Mouse (Mus musculus) midbrain, embryonic 13.5 days (tissue): ENCODE measurements at regions not wholly inside any gene's neighbourhood (a gene's known extent, or its start where the extent isn't known, plus 50 kb on each side); places are given as distances from the start of the nearest gene placed in this dataset.

Experiments
- ATAC-seq: fragments of 200-750 bp; cut with Nextera tagmentation; 2 replicates; pipeline ENCODE4 v1.8.0; 2017; ENCODE audit warnings: mild to moderate bottlenecking, moderate TSS enrichment, moderate library complexity
- H3K27ac ChIP-seq: fragments of 300-500 bp; sonication (generic); 2 replicates; pipeline ENCODE4 v1.5.1; 2015; ENCODE audit warnings: inconsistent platforms, mild to moderate bottlenecking, moderate library complexity
- H3K27me3 ChIP-seq: fragments of 300-500 bp; sonication (generic); 2 replicates; pipeline ENCODE4 v1.6.1; 2015; ENCODE audit warnings: mild to moderate bottlenecking, inconsistent platforms
- H3K36me3 ChIP-seq: fragments of 300-500 bp; sonication (generic); 2 replicates; pipeline ENCODE4 v1.6.1; 2015; ENCODE audit warnings: mild to moderate bottlenecking, inconsistent platforms
- H3K4me1 ChIP-seq: fragments of 300-500 bp; sonication (generic); replicated peaks from 2 replicates; pipeline ENCODE4 v1.6.1; 2015; ENCODE audit warnings: inconsistent platforms
- H3K4me2 ChIP-seq: fragments of 300-500 bp; sonication (generic); replicated peaks from 2 replicates; pipeline ENCODE4 v1.6.1; 2015; ENCODE audit warnings: moderate library complexity, mild to moderate bottlenecking, inconsistent platforms
- H3K4me3 ChIP-seq: fragments of 300-500 bp; sonication (generic); replicated peaks from 2 replicates; pipeline ENCODE4 v1.5.1; 2015; ENCODE audit warnings: mild to moderate bottlenecking, inconsistent platforms
- H3K9ac ChIP-seq: fragments of 300-500 bp; sonication (generic); replicated peaks from 2 replicates; pipeline ENCODE4 v1.6.1; 2015; ENCODE audit warnings: mild to moderate bottlenecking, inconsistent platforms
- H3K9me3 ChIP-seq: fragments of 300-500 bp; sonication (generic); 2 replicates; pipeline ENCODE4 v1.6.1; 2016; ENCODE audit warnings: mild to moderate bottlenecking, inconsistent platforms
- WGBS: fragments of 180-500 bp; shearing (Covaris S2); methylation state at CpG from one replicate; pipeline ENCODE4 v1.1.7; 2015; 5-methylcytosine and 5-hydroxymethylcytosine counted together

DNA sequence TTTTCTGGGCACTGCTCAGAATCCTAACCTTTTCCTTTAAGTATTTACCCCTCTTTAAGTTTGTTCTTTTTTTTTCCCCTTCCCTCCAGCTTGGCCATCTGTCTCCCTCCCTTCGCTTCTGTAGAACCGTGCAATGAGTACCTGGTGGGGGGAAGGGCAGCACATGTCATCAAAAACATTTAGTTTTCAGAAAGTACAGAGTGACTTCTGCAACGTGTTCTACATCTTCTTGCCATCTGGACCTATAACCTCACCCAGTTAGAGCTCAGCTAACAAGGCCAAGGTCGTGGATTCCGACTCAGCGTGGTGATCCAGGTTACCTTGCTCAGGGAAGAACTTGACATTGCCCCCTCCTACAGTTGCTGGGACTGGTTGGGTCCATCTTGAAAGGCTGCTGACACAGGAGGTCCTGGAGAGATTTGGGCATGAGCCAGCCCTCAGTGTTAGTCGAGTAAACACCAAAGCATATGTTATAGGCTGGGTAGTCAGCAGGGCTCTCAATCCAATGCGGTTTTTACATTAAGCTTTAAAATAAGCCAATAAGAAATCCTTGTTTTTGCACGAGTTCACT lies 1075.0 kb downstream of the Synb start:
- H3K4me3 ChIP-seq: no peak overlapping the region
- H3K4me1 ChIP-seq: peaks cover 4% of the 10 kb centered on the region; the same call in 1 of the 2 replicates
- no peaks in the 10 kb centered on the region for H3K27me3 ChIP-seq
- H3K4me2 ChIP-seq: no peak overlapping the region
- whole genome bisulfite sequencing: 81% methylated on average over 9 of the region's 9 CpGs
- H3K36me3 ChIP-seq: no peaks in the 10 kb centered on the region
- no peak for ATAC-seq
- no peaks in the 10 kb centered on the region for H3K9me3 ChIP-seq
- no peak overlapping the region for H3K9ac ChIP-seq
- no peak overlapping the region for H3K27ac ChIP-seq

DNA sequence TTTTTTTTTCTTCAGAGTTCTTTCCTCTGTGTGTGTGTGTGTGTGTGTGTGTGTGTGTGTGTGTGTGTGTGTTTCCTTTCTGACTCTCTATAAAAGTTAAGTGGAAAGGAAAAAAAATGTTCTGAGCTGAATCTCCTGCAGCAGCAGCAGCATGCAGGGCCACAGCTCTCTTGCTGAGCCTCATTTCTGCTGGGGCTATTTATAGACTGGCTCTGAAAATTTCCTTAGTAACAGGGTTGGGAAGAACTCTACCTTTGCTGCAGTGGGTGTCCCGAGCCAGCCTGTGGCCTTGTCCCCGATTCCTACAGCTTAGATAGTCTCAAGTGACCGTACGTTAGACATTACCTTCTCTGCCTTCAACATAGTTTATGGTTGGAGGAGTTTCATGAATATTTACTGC lies 1075.6 kb downstream of the Synb start:
- Histone ChIP-seq H3K27ac (no peak overlapping the region), H3K27me3 (no peaks in the 10 kb centered on the region), H3K9me3 (no peaks in the 10 kb centered on the region), H3K4me3 (no peak overlapping the region), H3K4me1 (peaks cover 4% of the 10 kb centered on the region; the same call in 1 of the 2 replicates), H3K36me3 (no peaks in the 10 kb centered on the region), H3K4me2 (no peak overlapping the region), H3K9ac (no peak overlapping the region)
- no peak for ATAC-seq
- WGBS: 65% methylated on average over 4 of the region's 4 CpGs

DNA sequence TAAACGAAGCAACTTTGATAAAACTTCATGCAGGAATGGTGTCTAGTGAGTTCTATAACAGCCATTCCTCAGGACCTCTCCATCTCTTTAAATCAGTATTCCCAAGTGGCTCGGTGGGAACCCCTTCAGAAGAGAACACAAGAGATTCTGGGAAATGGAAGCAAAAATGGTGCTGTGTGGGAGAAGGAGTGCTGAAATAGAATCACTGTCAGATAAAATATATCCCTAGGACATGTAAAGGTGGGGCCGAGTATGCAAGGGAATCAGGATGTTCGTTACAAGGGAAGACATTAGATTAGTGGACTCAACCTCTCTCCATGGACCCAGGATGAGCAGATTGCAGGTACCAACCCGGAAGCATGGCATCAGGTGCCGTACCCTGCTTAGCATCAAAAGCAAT lies 1076.1 kb downstream of the Synb start:
- Histone ChIP-seq H3K27me3 (no peaks in the 10 kb centered on the region), H3K4me1 (peaks cover 4% of the 10 kb centered on the region; the same call in 1 of the 2 replicates), H3K9me3 (no peaks in the 10 kb centered on the region), H3K27ac (no peak overlapping the region), H3K9ac (no peak overlapping the region), H3K36me3 (no peaks in the 10 kb centered on the region), H3K4me2 (no peak overlapping the region), H3K4me3 (no peak overlapping the region)
- no peak for ATAC-seq
- 82% methylated on average over 6 of the region's 6 CpGs for WGBS

DNA sequence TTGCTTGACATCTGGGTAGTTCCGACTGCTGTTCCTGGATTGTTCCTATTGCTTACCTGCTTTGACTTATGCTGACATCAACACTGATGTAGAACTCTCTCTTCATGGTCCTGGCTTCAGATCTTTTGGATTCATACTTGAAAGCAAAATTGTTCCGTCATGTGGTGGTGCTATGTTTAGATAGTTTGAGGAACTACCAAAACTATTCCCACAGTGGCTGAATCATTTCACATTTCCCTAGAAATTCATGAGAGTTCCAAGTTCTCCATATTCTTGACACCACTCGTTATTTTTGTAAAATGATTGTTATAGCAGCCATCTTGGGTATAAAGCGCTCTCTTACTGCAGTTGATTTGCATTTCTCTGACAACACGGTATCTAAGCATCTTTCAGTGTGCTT lies 1080.2 kb downstream of the Synb start:
- 94% methylated on average over 5 of the region's 5 CpGs for WGBS
- ATAC-seq: no peak

DNA sequence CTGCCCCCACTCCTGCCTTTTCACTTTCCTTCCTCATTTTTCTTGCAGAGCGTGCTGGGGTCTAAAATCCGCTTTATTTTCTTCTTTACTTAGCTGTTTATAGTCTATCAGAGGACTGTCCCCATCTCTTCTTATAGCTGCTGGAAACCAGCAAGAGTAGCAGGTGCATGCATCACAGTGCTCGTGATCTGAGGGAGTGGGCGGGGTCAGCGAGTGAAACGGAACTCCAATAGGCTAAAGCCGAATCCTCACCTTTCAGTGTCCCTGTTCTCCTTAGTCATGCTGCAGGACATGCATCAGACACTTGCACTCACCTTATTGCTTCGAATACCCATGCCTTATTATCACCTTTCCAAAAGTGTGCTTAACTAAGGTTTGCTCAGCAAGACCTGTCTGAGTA lies 1095.3 kb downstream of the Synb start:
- H3K4me1 ChIP-seq: peaks cover 27% of the 10 kb centered on the region
- H3K36me3 ChIP-seq: no peaks in the 10 kb centered on the region
- no peaks in the 10 kb centered on the region for H3K9me3 ChIP-seq
- H3K4me2 ChIP-seq: peak overlapping the region; percentile 21
- H3K4me3 ChIP-seq: 0 out of 2 replicates have a peak overlapping the region, but pooled peaks have one; percentile 0
- H3K27ac ChIP-seq: peak overlapping the region; percentile 27
- no peaks in the 10 kb centered on the region for H3K27me3 ChIP-seq
- ATAC-seq: peak; percentile 34
- WGBS: 3% methylated on average over 8 of the region's 8 CpGs
- H3K9ac ChIP-seq: 0 out of 2 replicates have a peak overlapping the region, but pooled peaks have one; percentile 28

More for the DNA sequence above, 1080.2 kb downstream of the Synb start:
- no peaks in the 10 kb centered on the region for H3K36me3 ChIP-seq
- H3K27ac ChIP-seq: no peak overlapping the region
- H3K9me3 ChIP-seq: no peaks in the 10 kb centered on the region
- no peaks in the 10 kb centered on the region for H3K27me3 ChIP-seq
- no peak overlapping the region for H3K9ac ChIP-seq
- H3K4me3 ChIP-seq: no peak overlapping the region
- H3K4me1 ChIP-seq: no peaks in the 10 kb centered on the region; the same call in 1 of the 2 replicates
- no peak overlapping the region for H3K4me2 ChIP-seq

DNA sequence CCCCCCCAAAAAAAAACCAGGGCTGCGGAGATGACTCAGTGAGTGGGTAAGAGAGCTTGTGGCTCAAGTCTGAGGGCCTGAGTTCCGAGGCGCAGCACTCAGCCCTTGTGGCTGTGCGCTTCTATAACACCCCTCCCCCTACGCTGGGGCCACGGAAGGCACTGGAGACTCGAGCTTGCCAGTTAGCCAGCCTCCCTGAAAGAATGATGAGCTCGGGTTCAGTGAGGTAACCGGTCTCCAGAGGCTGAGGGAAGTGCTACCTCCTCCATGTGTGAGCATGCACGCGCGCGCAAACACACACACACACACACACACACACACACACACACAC lies 1096.7 kb downstream of the Synb start:
- 9% methylated on average over 11 of the region's 13 CpGs for WGBS
- H3K4me3 ChIP-seq: no peak overlapping the region
- no peaks in the 10 kb centered on the region for H3K36me3 ChIP-seq
- H3K9ac ChIP-seq: no peak overlapping the region; the same call in 1 of the 2 replicates
- no peaks in the 10 kb centered on the region for H3K27me3 ChIP-seq
- peak; percentile 79 for ATAC-seq
- peak overlapping the region; percentile 42 for H3K4me2 ChIP-seq
- H3K27ac ChIP-seq: peak overlapping the region; percentile 53; the same call in 1 of the 2 replicates
- no peaks in the 10 kb centered on the region for H3K9me3 ChIP-seq
- H3K4me1 ChIP-seq: peaks cover 27% of the 10 kb centered on the region

DNA sequence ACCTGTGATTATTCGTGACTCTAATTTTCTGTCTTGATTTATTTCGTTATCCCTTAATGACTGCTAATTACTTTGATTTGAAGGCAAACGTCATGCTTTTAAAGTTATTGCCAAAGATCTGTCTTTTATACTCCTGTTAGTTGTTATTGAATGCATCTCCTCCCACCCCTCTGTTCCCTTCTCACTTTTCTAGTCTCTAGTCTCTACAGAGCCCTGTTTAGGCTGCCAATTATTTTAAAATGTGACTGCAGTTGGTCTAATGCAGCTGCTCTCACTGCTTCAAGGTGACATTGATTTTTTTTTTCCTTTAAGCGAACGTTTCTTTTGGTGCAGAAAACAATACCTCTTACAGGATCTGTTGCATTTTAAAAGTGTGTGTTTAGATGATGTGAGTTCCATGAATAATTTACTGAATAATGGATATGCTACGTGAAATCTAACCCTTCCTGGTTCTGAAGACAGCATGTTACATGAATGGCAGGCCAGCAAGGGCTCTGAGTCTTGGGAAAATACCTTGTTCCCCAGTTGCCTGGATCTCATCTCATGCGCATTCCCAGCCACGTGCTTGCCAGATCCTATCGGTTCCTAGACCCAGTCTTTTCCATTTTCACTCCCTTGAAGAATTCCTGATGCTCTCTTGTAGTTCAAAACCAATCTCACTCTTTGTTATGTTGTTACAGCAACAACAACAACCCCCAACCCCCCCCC lies 1097.2 kb downstream of the Synb start:
- H3K9me3 ChIP-seq: no peaks in the 10 kb centered on the region
- peaks cover 27% of the 10 kb centered on the region for H3K4me1 ChIP-seq
- H3K4me2 ChIP-seq: peak overlapping the region; percentile 42
- peak overlapping the region; percentile 53; the same call in 1 of the 2 replicates for H3K27ac ChIP-seq
- H3K9ac ChIP-seq: no peak overlapping the region
- 27% methylated on average over 9 of the region's 9 CpGs for WGBS
- ATAC-seq: peak; percentile 74
- no peaks in the 10 kb centered on the region for H3K27me3 ChIP-seq
- no peak overlapping the region for H3K4me3 ChIP-seq
- no peaks in the 10 kb centered on the region for H3K36me3 ChIP-seq

DNA sequence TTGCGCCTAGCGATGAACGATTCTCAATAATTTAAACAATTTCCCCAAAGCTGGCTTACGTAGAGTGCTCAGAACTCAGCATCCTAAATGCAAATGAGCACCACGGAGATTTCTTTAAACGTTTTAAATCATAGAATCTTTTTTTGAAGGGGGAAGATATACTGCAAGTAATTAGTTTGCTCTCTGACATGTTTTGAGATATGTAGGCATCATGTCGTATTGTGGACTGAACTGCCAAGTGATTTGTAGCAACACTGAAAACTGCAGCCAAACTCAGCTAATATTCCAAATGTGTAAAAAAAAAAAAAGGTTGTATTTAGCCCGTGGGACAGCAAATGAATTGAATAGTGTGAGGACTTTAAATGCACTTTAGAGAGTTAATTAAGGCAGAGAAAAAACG lies 1097.9 kb downstream of the Synb start:
- Histone ChIP-seq H3K4me3 (no peak overlapping the region), H3K4me2 (no peak overlapping the region), H3K27ac (no peak overlapping the region), H3K9me3 (no peaks in the 10 kb centered on the region), H3K9ac (no peak overlapping the region), H3K27me3 (no peaks in the 10 kb centered on the region), H3K4me1 (peaks cover 27% of the 10 kb centered on the region), H3K36me3 (no peaks in the 10 kb centered on the region)
- ATAC-seq: no peak
- 70% methylated on average over 9 of the region's 9 CpGs for WGBS

DNA sequence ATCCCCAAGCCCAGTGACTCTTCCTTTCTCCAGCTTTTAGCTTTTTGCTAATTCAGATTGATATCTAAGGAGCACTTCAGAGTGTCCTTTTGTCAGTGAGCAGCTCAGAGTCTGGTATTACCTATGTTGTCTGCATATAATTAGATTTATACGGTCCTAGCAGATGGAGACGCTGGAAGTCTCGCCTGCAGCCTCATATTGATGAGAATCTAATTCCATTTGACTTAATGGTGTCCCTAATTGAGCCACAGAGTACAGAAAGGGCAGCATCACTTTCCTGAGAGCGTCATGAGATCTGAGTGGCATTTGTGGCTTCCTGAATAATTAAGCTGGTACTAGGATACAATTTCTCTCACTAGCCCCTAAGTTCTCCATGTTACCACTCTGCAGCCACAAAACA lies 1104.2 kb downstream of the Synb start:
- Histone ChIP-seq H3K9me3 (no peaks in the 10 kb centered on the region), H3K27me3 (no peaks in the 10 kb centered on the region), H3K4me2 (no peak overlapping the region), H3K36me3 (no peaks in the 10 kb centered on the region), H3K9ac (no peak overlapping the region), H3K4me1 (peaks cover 12% of the 10 kb centered on the region; the same call in 1 of the 2 replicates), H3K4me3 (no peak overlapping the region), H3K27ac (no peak overlapping the region)
- 30% methylated on average over 4 of the region's 4 CpGs for WGBS
- ATAC-seq: no peak; the same call in 1 of the 2 replicates

DNA sequence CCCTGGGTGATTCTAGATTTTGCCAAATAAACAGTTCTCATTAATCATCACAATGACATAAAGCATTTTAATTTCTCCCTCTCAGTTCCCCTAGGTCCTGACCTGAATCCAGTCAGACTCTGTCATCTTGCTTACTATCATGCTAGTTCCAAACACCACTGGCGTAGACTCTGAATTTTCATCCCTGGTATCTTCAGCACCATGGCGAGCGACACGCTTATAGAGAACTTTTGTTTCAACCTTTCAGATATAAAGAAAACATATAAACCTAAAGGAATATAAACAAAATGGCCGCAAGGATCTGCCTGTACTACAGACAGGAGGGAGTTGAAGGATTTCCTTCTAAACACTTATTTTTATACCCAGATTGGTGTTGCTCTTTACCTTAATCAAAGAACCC lies 1105.8 kb downstream of the Synb start:
- no peak for ATAC-seq
- peaks cover 12% of the 10 kb centered on the region; the same call in 1 of the 2 replicates for H3K4me1 ChIP-seq
- H3K4me3 ChIP-seq: no peak overlapping the region
- 77% methylated on average over 5 of the region's 5 CpGs for WGBS
- no peak overlapping the region for H3K9ac ChIP-seq
- H3K27ac ChIP-seq: no peak overlapping the region
- no peak overlapping the region for H3K4me2 ChIP-seq
- H3K27me3 ChIP-seq: no peaks in the 10 kb centered on the region
- no peaks in the 10 kb centered on the region for H3K36me3 ChIP-seq
- H3K9me3 ChIP-seq: no peaks in the 10 kb centered on the region

DNA sequence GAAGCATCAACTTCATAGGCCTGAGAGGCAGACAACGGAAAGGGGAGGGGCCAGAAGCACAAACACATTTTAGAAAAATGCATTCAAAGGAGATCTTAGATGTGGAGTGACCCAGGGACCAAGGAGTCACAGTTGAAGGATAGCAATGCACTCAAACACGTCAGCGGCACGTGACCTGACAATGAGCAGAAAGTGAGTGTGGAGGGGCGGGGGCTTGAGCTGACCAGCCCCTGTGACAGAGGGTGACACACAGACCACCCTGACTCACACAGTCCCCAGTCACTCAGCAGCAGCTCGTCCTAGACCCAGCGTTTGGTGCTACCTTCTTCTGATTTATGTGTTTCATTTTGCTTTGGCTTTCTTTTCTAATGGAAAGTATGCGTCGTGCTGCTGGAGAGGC lies 1111.5 kb downstream of the Synb start:
- 44% methylated on average over 9 of the region's 9 CpGs for WGBS
- Histone ChIP-seq H3K27me3 (no peaks in the 10 kb centered on the region), H3K9me3 (no peaks in the 10 kb centered on the region), H3K4me2 (no peak overlapping the region), H3K36me3 (no peaks in the 10 kb centered on the region), H3K4me1 (no peaks in the 10 kb centered on the region), H3K27ac (no peak overlapping the region), H3K4me3 (no peak overlapping the region), H3K9ac (no peak overlapping the region)
- no peak for ATAC-seq

DNA sequence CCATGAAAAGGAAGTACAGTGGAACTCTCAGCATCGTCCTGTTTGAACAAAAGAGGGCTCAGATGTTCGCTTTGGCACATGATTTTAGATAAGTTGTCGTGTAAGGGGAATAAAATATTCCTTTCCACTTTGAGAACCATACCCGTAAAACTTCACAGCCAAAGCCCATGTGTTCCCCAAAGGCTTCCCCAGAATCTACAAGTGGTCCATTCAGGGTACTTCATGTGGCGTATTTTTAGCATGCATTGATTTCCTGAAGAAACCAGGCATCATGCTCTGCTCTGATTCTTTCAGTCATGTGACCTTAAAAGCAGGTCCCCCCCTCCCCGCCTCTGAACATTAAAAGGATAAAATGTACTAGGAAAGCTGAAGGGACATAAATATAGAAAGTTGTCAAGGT lies 1112.9 kb downstream of the Synb start:
- no peaks in the 10 kb centered on the region for H3K36me3 ChIP-seq
- WGBS: 84% methylated on average over 6 of the region's 6 CpGs
- H3K9me3 ChIP-seq: no peaks in the 10 kb centered on the region
- H3K27ac ChIP-seq: no peak overlapping the region
- no peaks in the 10 kb centered on the region for H3K4me1 ChIP-seq
- ATAC-seq: no peak
- H3K4me2 ChIP-seq: no peak overlapping the region
- no peaks in the 10 kb centered on the region for H3K27me3 ChIP-seq
- H3K4me3 ChIP-seq: no peak overlapping the region
- H3K9ac ChIP-seq: no peak overlapping the region
